In genomic region chr7:79194560-79195413, GRCm38 (mm10) we compare ENCODE assay signal across 9 mouse cellular contexts. TPM values are rescaled to one million over a fixed set of nuclear protein-coding genes. Genes with fewer than 3 reads are reported as not detected.
DNase-seq lines count a peak whose midpoint lies in the region; ATAC-seq lines count a peak whose summit lies in the region.
"Had no signal": no experiment of that assay in that cellular context is flagged by ENCODE, and none has a peak within 500 bp of the region (broad histone marks: within the 10 kb centered on the region; RNA-seq: fewer than 3 reads in every experiment).

No protein-coding gene starts in this region.

- no peaks in the 10 kb centered on the region for H3K9me3 ChIP-seq in neural tube, embryonic 12.5 days
- no peaks in the 10 kb centered on the region for H3K9me3 ChIP-seq in neural tube, embryonic 14.5 days (ENCODE audit: control insufficient read depth, low read length)
- H3K9me3 ChIP-seq: heart, embryonic 15.5 days; megakaryocyte, embryonic 14.5 days had no signal

- H3K4me2 ChIP-seq in neural tube, embryonic 12.5 days (replicated peaks) = no peak overlapping the region
- no peak overlapping the region for H3K4me2 ChIP-seq in neural tube, embryonic 14.5 days (ENCODE audit: low read depth, low read length)
- H3K4me2 ChIP-seq: heart, embryonic 15.5 days had no signal

- no peaks in the 10 kb centered on the region for H3K27me3 ChIP-seq in neural tube, embryonic 12.5 days (replicated peaks)
- H3K27me3 ChIP-seq in neural tube, embryonic 14.5 days (ENCODE audit: control insufficient read depth, insufficient read depth, low read length) = no peaks in the 10 kb centered on the region
- H3K27me3 ChIP-seq: heart, embryonic 15.5 days had no signal

- peaks cover 6% of the 10 kb centered on the region; the same call in 1 of the 2 replicates for H3K4me1 ChIP-seq in neural tube, embryonic 12.5 days
- H3K4me1 ChIP-seq in neural tube, embryonic 14.5 days (ENCODE audit: control insufficient read depth, insufficient read depth, low read length) = 0 out of 2 replicates have a peak, but pooled peaks cover 5% of the 10 kb centered on the region

- H3K9ac ChIP-seq in neural tube, embryonic 12.5 days = no peak overlapping the region
- H3K9ac ChIP-seq in neural tube, embryonic 14.5 days (replicated peaks; ENCODE audit: low read depth, low read length) = no peak overlapping the region
- H3K9ac ChIP-seq: heart, embryonic 15.5 days had no signal

- no peak overlapping the region for H3K4me3 ChIP-seq in neural tube, embryonic 12.5 days
- no peak overlapping the region for H3K4me3 ChIP-seq in neural tube, embryonic 14.5 days (ENCODE audit: low read depth, low read length)
- H3K4me3 ChIP-seq: heart, embryonic 15.5 days; megakaryocyte, embryonic 14.5 days had no signal

- WGBS in neural tube, embryonic 12.5 days = 77% methylated on average over 16 of the region's 16 CpGs
- 49% methylated on average over 16 of the region's 16 CpGs for WGBS in neural tube, embryonic 14.5 days

- H3K27ac ChIP-seq in neural tube, embryonic 12.5 days = no peak overlapping the region
- peak overlapping the region; percentile 48 for H3K27ac ChIP-seq in neural tube, embryonic 14.5 days (ENCODE audit: low read depth, low read length)
- H3K27ac ChIP-seq: heart, embryonic 15.5 days had no signal

- ATAC-seq in neural tube, embryonic 12.5 days (ENCODE audit: low FRiP score, low read depth) = 0 out of 2 replicates have a peak, but pooled peaks have one; percentile 21
- peak; percentile 91 for ATAC-seq in neural tube, embryonic 14.5 days (ENCODE audit: low read depth)

- no peak for DNase-seq in neural tube, embryonic 10.5 days (ENCODE audit: extremely low spot score, low spot score)
- peak; percentile 58 to 59 for DNase-seq in cerebellum, postnatal 36 days
- peak; percentile 81 to 87 for DNase-seq in layer of hippocampus, adult 8-10 months (ENCODE audit: low spot score in 2 of 2)
- no peak for DNase-seq in kidney, postnatal 14 days
- no peak for DNase-seq in adipocyte (ENCODE audit: low spot score)

- no peaks in the 10 kb centered on the region for H3K36me3 ChIP-seq in neural tube, embryonic 12.5 days
- H3K36me3 ChIP-seq in neural tube, embryonic 14.5 days (ENCODE audit: control insufficient read depth, insufficient read depth, low read length) = no peaks in the 10 kb centered on the region
- H3K36me3 ChIP-seq: heart, embryonic 15.5 days had no signal

RNA-seq across cellular contexts. Expression of gene Mfge8, which starts 45.9 kb away (rescaled TPM):
- 62.8 and 64.5 TPM in 2 replicates for polyA plus RNA-seq in neural tube, embryonic 12.5 days (2016; fragmentation: Nextera tagmentation; extraction: Ambion mirVana)
- total RNA-seq in layer of hippocampus, adult 8-10 months (2022) = 100 to 1,000 TPM; 152 to 176 (median 163) TPM
- polyA plus RNA-seq in neural tube, embryonic 14.5 days (2014; fragmentation: Nextera tagmentation; extraction: Ambion mirVana) = 94.0 and 122 TPM in 2 replicates

Comparison
In these comparisons a context has a peak if more than half of its experiments do, and no peak if none do; other contexts are left out.
1. DNase-seq: peak in cerebellum, postnatal 36 days (2 of 2) and layer of hippocampus, adult 8-10 months (2 of 2); none in neural tube, embryonic 10.5 days (single experiment), kidney, postnatal 14 days (single experiment) and adipocyte (single experiment).